ENCODE assay signal across 18 mouse cellular contexts in genomic region chr1:178863756-178864155, GRCm38 (mm10).
"Had no signal": no experiment of that assay in that cellular context is flagged by ENCODE, and none has a peak within 500 bp of the region (broad histone marks: within the 10 kb centered on the region; RNA-seq: fewer than 3 reads in every experiment).

No protein-coding gene starts in this region.

- H3K4me3 ChIP-seq: liver, embryonic 13.5 days; liver, embryonic 15.5 days; lung, embryonic 15.5 days; megakaryocyte, embryonic 14.5 days; stomach, embryonic 15.5 days had no signal

- H3K4me1 ChIP-seq: liver, embryonic 13.5 days; liver, embryonic 15.5 days; lung, embryonic 15.5 days; megakaryocyte, embryonic 14.5 days had no signal

- H3K27ac ChIP-seq: liver, embryonic 13.5 days; liver, embryonic 15.5 days; lung, embryonic 15.5 days; macrophage; stomach, embryonic 15.5 days; stomach, postnatal 0 days had no signal

- H3K9ac ChIP-seq: liver, embryonic 13.5 days; liver, embryonic 15.5 days; liver, postnatal 0 days; lung, embryonic 15.5 days; stomach, embryonic 15.5 days had no signal

- H3K36me3 ChIP-seq: liver, embryonic 13.5 days; liver, embryonic 15.5 days; lung, embryonic 15.5 days; stomach, embryonic 15.5 days had no signal

- DNase-seq: liver; liver, embryonic 13.5 days; liver, postnatal 0 days; lung, adult 2 months; lung, postnatal 14 days; lung, postnatal 36 days; right cerebral cortex, postnatal 14 days; thymus, adult 2 months; thymus, postnatal 25 days; thymus, postnatal 4 days had no signal

- H3K9me3 ChIP-seq: liver, embryonic 13.5 days; liver, embryonic 15.5 days; lung, embryonic 15.5 days; stomach, embryonic 15.5 days had no signal

- H3K4me2 ChIP-seq: liver, embryonic 11.5 days; liver, embryonic 13.5 days; liver, embryonic 15.5 days; lung, embryonic 15.5 days; stomach, embryonic 15.5 days had no signal

- ATAC-seq: liver, postnatal 0 days; lung, postnatal 0 days had no signal

- H3K27me3 ChIP-seq: liver, embryonic 15.5 days; lung, embryonic 15.5 days; stomach, embryonic 15.5 days had no signal
